Mouse (Mus musculus): ENCODE measurements around the gene Ctnna3. TPM values are rescaled to one million over a fixed set of nuclear protein-coding genes. Genes with fewer than 3 reads are reported as not detected.

The Ctnna3 gene
- total and polyA plus RNA-seq, 2 experiments from 2014 or later, result 18.6 to 62.6 TPM

- WGBS, result 18% methylated on average over 2 of the region's 2 CpGs
- peak; percentile 57 for DNase-seq (ENCODE audit: low spot score)
Measured at GRCm38 (mm10) chr10:63478946-63479345, 49.0 kb downstream of the Ctnna3 start.

GRCm38 (mm10) chr10:63480066-63480465, 50.2 kb downstream of the Ctnna3 start:
- H3K4me1 ChIP-seq (ENCODE audit: control insufficient read depth, insufficient read depth), result peaks cover 40% of the 10 kb centered on the region

More at GRCm38 (mm10) chr10:63478946-63479345, 49.0 kb downstream of the Ctnna3 start:
- no peak for ATAC-seq (ENCODE audit: insufficient read depth, low read depth)
- Histone ChIP-seq H3K36me3 (replicated peaks; ENCODE audit: control insufficient read depth, insufficient read depth, low read length) (no peaks in the 10 kb centered on the region), H3K4me2 (ENCODE audit: low read depth, low read length) (no peak overlapping the region), H3K9me3 (replicated peaks; ENCODE audit: control insufficient read depth, low read length) (no peaks in the 10 kb centered on the region), H3K27ac (ENCODE audit: low read depth) (peak overlapping the region; percentile 41; the same call in 1 of the 2 replicates), H3K9ac (replicated peaks; ENCODE audit: low read depth, low read length) (no peak overlapping the region), H3K4me3 (ENCODE audit: low read depth, low read length) (no peak overlapping the region), H3K4me1 (ENCODE audit: control insufficient read depth, insufficient read depth) (peaks cover 49% of the 10 kb centered on the region), H3K27me3 (ENCODE audit: control insufficient read depth, insufficient read depth, low read length) (no peaks in the 10 kb centered on the region)
- TF ChIP-seq EP300 (IDR thresholded peaks at IDR 0.05; ENCODE audit: low read depth) (no peak), CTCF (IDR thresholded peaks at IDR 0.05; ENCODE audit: low read depth) (peak; percentile 56)

GRCm38 (mm10) chr10:63488346-63488745, 58.4 kb downstream of the Ctnna3 start:
- Histone ChIP-seq H3K4me3 (ENCODE audit: low read depth, low read length) (no peak overlapping the region), H3K27me3 (ENCODE audit: control insufficient read depth, insufficient read depth, low read length) (no peaks in the 10 kb centered on the region), H3K36me3 (replicated peaks; ENCODE audit: control insufficient read depth, insufficient read depth, low read length) (no peaks in the 10 kb centered on the region), H3K9ac (replicated peaks; ENCODE audit: low read depth, low read length) (no peak overlapping the region), H3K27ac (ENCODE audit: low read depth) (no peak overlapping the region), H3K9me3 (replicated peaks; ENCODE audit: control insufficient read depth, low read length) (0 out of 2 replicates have a peak, but pooled peaks cover 3% of the 10 kb centered on the region), H3K4me2 (ENCODE audit: low read depth, low read length) (no peak overlapping the region), H3K4me1 (ENCODE audit: control insufficient read depth, insufficient read depth) (no peaks in the 10 kb centered on the region)
- no peak for DNase-seq (ENCODE audit: low spot score)
- ATAC-seq (ENCODE audit: insufficient read depth, low read depth), result no peak
- TF ChIP-seq CTCF (IDR thresholded peaks at IDR 0.05; ENCODE audit: low read depth) (no peak), EP300 (IDR thresholded peaks at IDR 0.05; ENCODE audit: low read depth) (no peak)
- WGBS, result 91% methylated on average over 7 of the region's 7 CpGs

More at GRCm38 (mm10) chr10:63480066-63480465, 50.2 kb downstream of the Ctnna3 start:
- Histone ChIP-seq H3K9me3 (replicated peaks; ENCODE audit: control insufficient read depth, low read length) (no peaks in the 10 kb centered on the region), H3K27ac (ENCODE audit: low read depth) (peak overlapping the region; percentile 78), H3K4me2 (ENCODE audit: low read depth, low read length) (peak overlapping the region; percentile 50), H3K27me3 (ENCODE audit: control insufficient read depth, insufficient read depth, low read length) (no peaks in the 10 kb centered on the region), H3K4me3 (ENCODE audit: low read depth, low read length) (peak overlapping the region; percentile 23; the same call in 1 of the 2 replicates), H3K9ac (replicated peaks; ENCODE audit: low read depth, low read length) (no peak overlapping the region), H3K36me3 (replicated peaks; ENCODE audit: control insufficient read depth, insufficient read depth, low read length) (no peaks in the 10 kb centered on the region)
- TF ChIP-seq CTCF (IDR thresholded peaks at IDR 0.05; ENCODE audit: low read depth), result no peak
- TF ChIP-seq EP300 (IDR thresholded peaks at IDR 0.05; ENCODE audit: low read depth), result no peak
- 33% methylated on average over 5 of the region's 5 CpGs for WGBS
- ATAC-seq (ENCODE audit: insufficient read depth, low read depth) (peak; percentile 33; the same call in 1 of the 2 replicates), DNase-seq (ENCODE audit: low spot score) (peak; percentile 63)

- no peak for ATAC-seq (ENCODE audit: insufficient read depth, low read depth)
- no peak overlapping the region for H3K27ac ChIP-seq (ENCODE audit: low read depth)
- H3K9me3 ChIP-seq (replicated peaks; ENCODE audit: control insufficient read depth, low read length), result no peaks in the 10 kb centered on the region
- no peak overlapping the region for H3K9ac ChIP-seq (replicated peaks; ENCODE audit: low read depth, low read length)
- WGBS, result 81% methylated on average over 3 of the region's 3 CpGs
- H3K27me3 ChIP-seq (ENCODE audit: control insufficient read depth, insufficient read depth, low read length), result no peaks in the 10 kb centered on the region
- H3K4me1 ChIP-seq (ENCODE audit: control insufficient read depth, insufficient read depth), result 0 out of 2 replicates have a peak, but pooled peaks cover 4% of the 10 kb centered on the region
- no peak overlapping the region for H3K4me3 ChIP-seq (ENCODE audit: low read depth, low read length)
- no peak for DNase-seq (ENCODE audit: low spot score)
- H3K4me2 ChIP-seq (ENCODE audit: low read depth, low read length), result no peak overlapping the region
- TF ChIP-seq CTCF (IDR thresholded peaks at IDR 0.05; ENCODE audit: low read depth) (no peak), EP300 (IDR thresholded peaks at IDR 0.05; ENCODE audit: low read depth) (no peak)
- peaks cover 9% of the 10 kb centered on the region for H3K36me3 ChIP-seq (replicated peaks; ENCODE audit: control insufficient read depth, insufficient read depth, low read length)
Measured at GRCm38 (mm10) chr10:63523956-63524355, 94.1 kb downstream of the Ctnna3 start.

- DNase-seq (ENCODE audit: low spot score) (peak; percentile 25), ATAC-seq (ENCODE audit: insufficient read depth, low read depth) (no peak)
- Histone ChIP-seq H3K27ac (ENCODE audit: low read depth) (peak overlapping the region; percentile 15), H3K4me2 (ENCODE audit: low read depth, low read length) (no peak overlapping the region), H3K4me1 (ENCODE audit: control insufficient read depth, insufficient read depth) (0 out of 2 replicates have a peak, but pooled peaks cover 4% of the 10 kb centered on the region), H3K4me3 (ENCODE audit: low read depth, low read length) (no peak overlapping the region), H3K27me3 (ENCODE audit: control insufficient read depth, insufficient read depth, low read length) (no peaks in the 10 kb centered on the region), H3K9me3 (replicated peaks; ENCODE audit: control insufficient read depth, low read length) (no peaks in the 10 kb centered on the region), H3K36me3 (replicated peaks; ENCODE audit: control insufficient read depth, insufficient read depth, low read length) (peaks cover 9% of the 10 kb centered on the region), H3K9ac (replicated peaks; ENCODE audit: low read depth, low read length) (no peak overlapping the region)
- TF ChIP-seq CTCF (IDR thresholded peaks at IDR 0.05; ENCODE audit: low read depth) (no peak), EP300 (IDR thresholded peaks at IDR 0.05; ENCODE audit: low read depth) (no peak)
- 31% methylated on average over 4 of the region's 4 CpGs for WGBS
Measured at GRCm38 (mm10) chr10:63526027-63526426, 96.1 kb downstream of the Ctnna3 start.

GRCm38 (mm10) chr10:63532381-63532780, 102.5 kb downstream of the Ctnna3 start:
- Histone ChIP-seq H3K9ac (replicated peaks; ENCODE audit: low read depth, low read length) (no peak overlapping the region), H3K4me3 (ENCODE audit: low read depth, low read length) (no peak overlapping the region), H3K27me3 (ENCODE audit: control insufficient read depth, insufficient read depth, low read length) (no peaks in the 10 kb centered on the region), H3K27ac (ENCODE audit: low read depth) (no peak overlapping the region), H3K36me3 (replicated peaks; ENCODE audit: control insufficient read depth, insufficient read depth, low read length) (no peaks in the 10 kb centered on the region), H3K9me3 (replicated peaks; ENCODE audit: control insufficient read depth, low read length) (no peaks in the 10 kb centered on the region), H3K4me1 (ENCODE audit: control insufficient read depth, insufficient read depth) (no peaks in the 10 kb centered on the region), H3K4me2 (ENCODE audit: low read depth, low read length) (no peak overlapping the region)
- ATAC-seq (ENCODE audit: insufficient read depth, low read depth) (no peak), DNase-seq (ENCODE audit: low spot score) (no peak)
- 60% methylated on average over 8 of the region's 8 CpGs for whole genome bisulfite sequencing
- TF ChIP-seq EP300 (IDR thresholded peaks at IDR 0.05; ENCODE audit: low read depth) (no peak), CTCF (IDR thresholded peaks at IDR 0.05; ENCODE audit: low read depth) (no peak)
